Mouse (Mus musculus) thymus, postnatal 0 days (tissue): ENCODE data around the gene Shpk. TPM values are rescaled to one million over a fixed set of nuclear protein-coding genes. Genes with fewer than 3 reads are reported as not detected.

Experiments used
- DNase-seq: peaks from one replicate; pipeline ENCODE4 v3.0.0-alpha.2; 2015; ENCODE audit warnings: low spot score
- polyA plus RNA-seq: library from polyadenylated mRNA; unstranded; fragments of >200 nt; fragmentation: Nextera tagmentation; extraction: Ambion mirVana; gene quantifications from 2 replicates; pipeline ENCODE4 v1.2.1, GENCODE M21; 2015

Gene Shpk
- polyA plus RNA-seq = 2.2 and 2.8 TPM in 2 replicates

DNA sequence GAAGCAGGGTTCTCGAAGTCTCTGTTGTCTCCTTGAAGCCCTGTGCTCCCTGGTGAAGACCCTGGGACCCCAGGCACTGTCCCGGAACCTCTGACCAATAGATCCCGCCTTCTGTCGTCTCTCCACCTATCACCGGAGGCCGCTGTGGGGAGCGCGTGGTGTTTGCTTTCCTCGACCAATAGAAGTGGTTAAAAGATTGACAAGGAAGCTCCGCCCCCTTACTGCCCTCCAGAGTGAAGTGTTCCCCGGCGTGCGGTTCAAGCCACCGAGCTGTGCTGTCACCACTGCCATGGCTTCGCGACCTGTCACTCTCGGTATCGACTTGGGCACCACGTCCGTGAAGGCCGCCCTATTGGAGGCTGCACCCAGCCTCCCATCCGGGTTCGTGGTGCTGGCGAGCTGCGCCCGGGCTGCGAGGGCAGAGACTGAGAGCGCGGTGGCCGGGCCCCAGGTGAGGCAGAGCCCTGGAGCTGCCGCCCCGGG lies at the start of gene Shpk:
Gene Shpk (plus strand): TSS at position 231 of the 483 bp plus-strand sequence.
- DNase-seq = peak; percentile 95

DNA sequence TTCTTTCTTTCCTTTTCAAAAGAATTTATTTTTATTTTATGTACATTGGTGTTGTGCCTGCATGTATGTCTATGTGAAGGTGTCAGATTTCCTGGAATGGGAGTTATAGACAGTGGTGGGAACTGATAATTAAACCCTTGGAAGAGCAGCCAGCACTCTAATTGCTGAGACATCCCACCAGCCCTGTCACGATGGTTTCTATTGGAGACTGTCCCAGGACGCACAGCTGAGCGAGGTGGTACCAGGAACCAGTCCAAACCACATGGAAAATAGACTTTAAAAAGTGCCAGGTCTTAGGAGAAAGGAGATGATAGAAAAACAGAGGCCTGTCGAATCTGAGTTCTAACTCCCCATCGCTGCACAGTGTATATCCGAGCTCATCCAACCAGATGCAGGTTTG lies 44.2 kb upstream of the Shpk start:
- no peak for DNase-seq

DNA sequence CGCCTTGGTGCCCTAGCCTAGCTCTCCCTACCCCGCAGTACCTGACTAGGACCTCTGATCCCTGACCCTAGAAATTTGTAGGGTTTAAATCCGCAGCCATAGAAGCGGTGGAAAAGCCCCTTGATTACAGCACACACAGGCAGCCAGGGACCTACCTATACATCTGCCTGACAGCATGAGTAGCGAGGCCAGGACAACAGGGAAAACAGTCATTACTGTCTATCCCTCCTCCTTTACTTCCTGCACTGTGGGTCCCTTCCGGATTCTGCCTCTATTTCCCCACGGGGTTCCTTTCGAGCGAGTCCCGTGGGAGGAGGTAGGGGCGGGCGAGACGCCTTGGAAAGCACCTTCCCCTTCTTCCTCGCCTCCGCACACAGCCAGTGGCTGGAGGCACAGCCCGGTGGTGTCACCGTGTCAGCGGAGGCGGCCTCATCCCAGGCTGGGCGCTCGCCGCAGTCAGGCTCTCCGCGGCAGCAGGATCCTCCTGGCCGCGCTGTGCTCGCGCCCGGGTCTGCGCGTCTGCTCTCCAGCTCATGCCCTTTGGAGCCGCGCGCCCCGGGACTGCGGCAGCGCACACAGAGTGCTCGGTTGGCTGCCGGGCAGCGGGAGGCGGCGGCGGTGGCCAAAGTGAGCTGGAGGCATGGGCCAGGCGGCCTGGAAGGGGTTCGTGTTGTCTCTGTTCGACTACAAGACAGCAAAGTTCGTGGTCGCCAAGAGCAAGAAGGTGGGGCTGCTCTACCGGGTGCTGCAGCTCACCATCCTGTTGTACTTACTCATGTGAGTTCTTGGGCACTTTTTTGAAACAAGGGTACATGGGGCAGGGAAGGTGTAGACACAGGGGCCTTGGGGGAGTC lies 39.1 kb upstream of the Shpk start, which contains the start of gene P2rx5:
Gene P2rx5 (plus strand): TSS at position 465 of the 854 bp plus-strand sequence.
- no peak for DNase-seq

DNA sequence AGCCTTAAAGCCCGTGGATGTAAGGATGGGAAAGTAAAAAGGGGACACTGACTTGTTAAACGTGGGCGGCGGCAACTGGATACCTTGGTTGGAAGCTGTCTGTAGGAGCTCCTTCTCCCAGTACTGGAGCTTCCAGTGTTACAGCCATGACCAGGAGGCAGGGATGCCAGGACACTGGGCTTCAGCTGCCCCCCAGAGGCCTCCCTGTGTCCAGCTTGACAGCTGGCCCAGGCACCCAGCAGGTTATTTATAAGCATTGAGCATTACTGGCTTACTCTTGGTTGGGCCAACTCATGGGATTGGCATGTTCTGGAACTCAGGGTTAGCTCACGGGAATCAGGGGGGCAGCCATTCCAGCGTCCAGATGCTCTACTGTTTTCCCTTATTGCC lies 38.5 kb upstream of the Shpk start:
- DNase-seq = no peak

DNA sequence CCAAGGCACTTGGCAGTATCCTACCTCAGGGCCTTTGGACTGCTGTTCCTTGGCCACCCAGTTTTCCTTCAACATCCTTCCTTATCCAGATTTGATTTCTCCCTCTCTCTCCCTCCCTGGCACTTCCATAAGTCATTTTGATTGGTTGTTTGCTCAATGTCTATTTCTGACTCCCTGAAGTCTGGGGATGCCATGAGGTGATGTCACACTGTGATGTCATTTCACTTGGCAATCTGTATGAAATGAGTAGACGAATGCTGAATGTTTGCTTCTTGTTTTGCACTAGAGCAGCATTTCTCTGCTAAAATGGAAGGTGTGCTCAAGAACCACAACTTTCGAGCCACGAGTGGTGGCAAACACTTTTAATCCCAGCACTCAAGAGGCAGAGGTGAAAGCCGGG lies 37.6 kb upstream of the Shpk start:
- DNase-seq = no peak

DNA sequence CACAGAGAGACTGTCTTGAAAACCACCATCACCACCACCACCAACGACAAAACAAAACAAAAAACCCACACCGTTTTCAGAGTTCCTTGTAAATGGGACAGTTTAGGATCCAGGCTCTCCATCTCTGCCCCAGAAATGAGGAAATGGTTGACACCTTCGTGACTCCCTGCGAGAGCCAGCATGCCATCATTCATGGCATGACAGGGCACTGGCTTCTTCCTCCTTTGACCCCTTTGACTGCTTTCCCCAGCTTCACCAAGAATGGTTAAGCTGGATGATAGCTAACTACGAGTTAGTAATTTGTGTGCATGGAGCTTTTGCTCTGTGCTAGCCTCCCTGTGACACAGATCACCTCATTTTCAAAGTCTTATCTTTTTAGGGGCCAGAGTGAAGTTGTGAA lies 37.0 kb upstream of the Shpk start:
- DNase-seq = no peak

DNA sequence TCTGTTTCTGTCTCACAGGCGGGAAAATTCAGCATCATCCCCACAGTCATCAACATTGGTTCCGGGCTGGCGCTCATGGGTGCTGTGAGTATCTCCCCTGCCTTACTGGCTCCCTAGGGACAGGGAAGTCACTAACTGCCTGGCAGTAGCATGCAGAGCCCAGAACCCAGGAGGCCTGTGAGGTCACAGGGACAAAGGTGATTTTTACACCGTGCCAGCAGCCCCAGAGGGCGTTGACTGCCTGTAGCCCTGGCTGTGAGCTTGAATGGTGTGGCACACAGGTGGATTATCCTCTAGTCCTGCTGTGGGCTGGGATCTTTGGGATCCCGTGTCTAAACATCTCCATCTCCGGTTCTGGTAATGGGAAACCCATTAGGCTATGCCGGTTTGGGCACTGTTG lies 31.2 kb upstream of the Shpk start:
- no peak for DNase-seq

DNA sequence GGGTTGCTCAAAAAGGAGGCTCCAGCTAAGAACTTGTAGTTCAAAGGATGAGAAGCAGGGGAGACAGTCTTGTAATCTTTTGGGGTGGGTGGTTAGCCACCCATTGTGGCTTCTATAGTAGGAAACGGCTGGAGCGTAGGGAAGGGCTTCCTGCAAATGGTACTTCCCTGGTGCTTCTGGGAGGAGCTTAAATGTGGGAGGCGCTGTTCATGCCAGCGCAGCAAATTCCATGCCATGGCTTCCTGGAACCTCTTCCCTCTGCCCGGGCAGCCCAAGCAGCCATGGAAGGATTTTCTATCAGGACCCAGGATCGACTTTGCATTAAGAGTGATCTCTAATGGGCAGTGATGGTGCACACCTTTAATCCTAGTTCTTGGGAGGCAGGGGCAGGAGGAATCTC lies 30.7 kb upstream of the Shpk start:
- DNase-seq = no peak

DNA sequence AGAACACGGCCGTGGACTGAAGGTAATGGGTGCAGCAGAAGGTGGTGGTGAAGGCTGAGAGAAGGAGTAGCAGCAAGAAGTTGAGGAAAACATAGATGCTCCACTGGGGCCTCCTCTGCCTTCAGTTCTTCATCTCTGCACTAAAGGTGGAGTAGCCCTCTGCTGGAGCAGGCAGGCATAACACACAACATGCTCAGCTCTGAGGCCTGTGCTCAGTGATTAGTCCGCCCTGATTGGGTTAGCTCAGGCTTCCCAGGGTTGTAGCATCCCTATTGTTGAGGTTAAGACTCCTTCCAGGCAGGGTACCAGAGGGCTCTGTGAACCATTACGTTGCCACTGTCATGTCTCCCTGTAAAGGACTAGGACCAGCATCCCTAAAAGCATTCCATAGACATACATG lies 30.0 kb upstream of the Shpk start:
- DNase-seq = peak; percentile 56

DNA sequence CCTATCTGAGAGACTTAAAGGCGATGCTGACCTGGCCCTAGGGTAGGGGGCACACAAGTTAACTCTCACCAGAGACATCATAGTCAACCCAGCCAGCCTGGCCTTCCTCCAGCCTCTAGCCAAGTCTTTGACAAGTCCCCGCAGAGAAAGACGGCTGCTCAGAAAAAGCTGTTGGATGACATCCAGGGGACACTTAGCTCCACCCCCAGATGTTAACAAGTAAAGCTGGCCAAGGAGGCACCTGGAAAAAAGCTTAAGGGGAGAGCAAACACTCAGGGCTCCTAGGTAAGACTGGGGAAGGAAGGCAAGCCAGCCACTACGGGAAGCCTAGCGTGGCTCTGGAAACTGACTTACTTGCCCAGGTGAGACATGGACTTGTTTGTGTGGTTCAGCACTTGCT lies 27.1 kb upstream of the Shpk start:
- DNase-seq = no peak

DNA sequence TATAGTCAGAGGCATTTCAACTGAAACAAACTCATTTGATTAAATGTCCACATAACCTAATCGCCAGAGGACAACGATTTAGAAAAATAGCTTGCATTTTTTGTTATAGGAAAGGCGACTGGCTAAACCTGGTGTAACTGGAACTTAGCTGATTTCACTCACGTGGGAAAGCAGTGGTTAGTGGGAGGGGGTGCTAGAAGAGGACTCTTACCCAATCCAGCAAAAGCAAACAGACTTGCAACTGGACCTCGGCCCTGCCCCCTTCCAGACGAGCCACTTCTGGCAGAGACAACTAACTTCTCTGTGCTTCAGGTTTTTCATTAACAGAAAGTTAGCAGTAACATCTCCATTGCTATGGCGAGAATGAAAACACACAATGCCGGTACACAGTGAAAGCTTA lies 23.6 kb upstream of the Shpk start:
- no peak for DNase-seq

DNA sequence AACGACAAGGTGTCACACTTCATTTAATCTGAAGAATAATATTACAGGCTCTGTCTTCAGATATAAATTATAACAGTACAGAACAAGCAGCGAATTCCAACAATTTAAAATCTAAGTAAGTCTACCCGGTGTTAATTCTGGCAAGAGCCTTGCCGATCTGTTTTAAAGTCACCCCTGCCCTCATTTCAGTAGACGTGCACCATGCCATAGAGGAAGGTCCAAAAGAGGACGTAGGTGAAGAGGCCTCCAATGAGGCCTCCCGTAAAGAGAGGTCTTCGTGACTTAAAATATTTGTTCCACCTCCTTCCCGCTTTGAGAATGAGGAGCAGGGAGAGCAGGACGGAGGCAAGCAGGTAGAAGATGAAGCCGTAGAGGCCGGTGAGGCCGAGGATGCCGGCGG lies 23.1 kb upstream of the Shpk start:
- DNase-seq = no peak

DNA sequence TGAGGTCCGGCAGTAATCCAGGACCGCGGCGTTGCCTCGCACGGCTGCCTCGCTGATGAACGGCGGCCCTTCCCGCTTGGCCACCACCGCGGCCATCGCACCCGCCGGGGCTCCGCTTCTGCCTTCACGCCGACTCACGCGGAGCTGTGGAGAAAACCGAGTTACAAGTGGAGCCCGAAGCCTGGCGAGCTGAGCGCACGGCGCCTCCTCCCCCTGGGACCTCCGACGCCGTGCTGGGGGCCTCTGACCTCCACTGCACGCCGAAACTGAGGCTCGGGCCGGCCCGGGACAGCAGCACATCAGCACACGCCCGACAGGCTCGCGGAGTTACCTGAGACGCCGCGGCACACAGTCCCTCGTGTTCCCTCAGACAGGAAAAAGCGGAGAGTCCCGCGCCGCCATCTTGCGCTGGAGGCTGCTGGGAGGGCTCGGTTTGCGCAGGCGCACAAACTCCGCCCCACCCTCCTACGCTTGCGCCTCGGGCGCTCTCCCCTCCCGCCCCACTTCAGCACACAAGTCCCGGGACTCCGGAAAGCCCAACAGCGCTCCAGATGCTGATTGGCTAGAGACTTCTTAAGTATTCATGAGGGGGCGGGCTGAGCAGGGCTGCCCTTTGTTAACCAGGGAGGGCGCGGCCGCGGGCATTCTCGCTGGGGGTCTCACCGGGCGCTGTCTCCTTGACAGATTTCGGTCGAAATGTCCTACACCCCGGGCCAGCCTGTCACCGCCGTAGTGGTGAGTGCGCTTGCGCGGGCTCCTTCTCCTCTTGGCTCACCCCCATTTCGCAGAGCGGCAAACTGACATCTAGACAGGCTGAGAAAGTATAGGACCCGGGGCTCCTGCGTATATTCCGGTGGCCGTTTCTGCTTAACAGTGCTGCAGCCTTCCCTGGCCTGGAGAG lies 22.4 kb upstream of the Shpk start, which contains the start of the genes Emc6 and Tax1bp3:
Gene Emc6 (minus strand): TSS at position 430 of the 901 bp plus-strand sequence.
Gene Tax1bp3 (plus strand): TSS at position 476 of the 901 bp plus-strand sequence.
- peak; percentile 98 for DNase-seq

DNA sequence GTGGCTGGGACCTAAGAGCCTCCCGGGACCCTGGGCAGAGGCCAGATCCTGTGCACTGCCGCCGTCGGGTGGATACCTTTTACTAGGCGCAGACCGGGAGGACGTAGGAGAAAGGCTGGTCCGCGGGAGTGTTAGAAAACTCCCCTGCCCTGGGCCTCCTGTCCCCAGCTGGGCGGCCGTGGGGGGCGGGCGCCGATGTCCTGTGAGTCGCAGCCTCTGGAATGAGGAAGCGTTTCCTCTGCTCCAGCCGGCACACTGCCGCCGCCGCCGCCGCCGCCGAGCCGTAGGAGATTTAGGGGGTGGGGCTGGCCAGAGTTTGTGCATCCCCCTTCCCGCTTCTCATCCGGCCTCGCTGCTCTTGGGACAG lies 21.8 kb upstream of the Shpk start:
- peak; percentile 31 for DNase-seq

DNA sequence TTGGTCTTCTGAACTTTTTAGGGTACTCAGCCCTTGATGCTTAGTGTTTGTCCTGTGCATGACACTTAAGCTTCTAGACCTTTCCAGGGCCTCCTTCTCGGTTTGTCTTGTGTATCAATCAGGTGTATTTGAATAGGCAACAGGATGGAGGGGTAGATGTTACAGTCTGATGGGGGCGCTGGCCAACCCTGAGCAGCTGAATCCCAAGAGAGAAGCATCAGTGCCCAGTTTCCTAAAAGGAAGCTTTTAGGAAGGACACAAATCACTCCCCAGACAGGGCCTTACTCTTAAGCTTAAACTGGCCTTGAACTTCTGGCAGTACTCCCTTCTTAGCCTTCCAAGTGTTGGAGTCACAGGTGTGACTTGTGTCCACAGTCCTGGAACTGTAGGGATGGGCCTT lies 21.4 kb upstream of the Shpk start:
- no peak for DNase-seq

DNA sequence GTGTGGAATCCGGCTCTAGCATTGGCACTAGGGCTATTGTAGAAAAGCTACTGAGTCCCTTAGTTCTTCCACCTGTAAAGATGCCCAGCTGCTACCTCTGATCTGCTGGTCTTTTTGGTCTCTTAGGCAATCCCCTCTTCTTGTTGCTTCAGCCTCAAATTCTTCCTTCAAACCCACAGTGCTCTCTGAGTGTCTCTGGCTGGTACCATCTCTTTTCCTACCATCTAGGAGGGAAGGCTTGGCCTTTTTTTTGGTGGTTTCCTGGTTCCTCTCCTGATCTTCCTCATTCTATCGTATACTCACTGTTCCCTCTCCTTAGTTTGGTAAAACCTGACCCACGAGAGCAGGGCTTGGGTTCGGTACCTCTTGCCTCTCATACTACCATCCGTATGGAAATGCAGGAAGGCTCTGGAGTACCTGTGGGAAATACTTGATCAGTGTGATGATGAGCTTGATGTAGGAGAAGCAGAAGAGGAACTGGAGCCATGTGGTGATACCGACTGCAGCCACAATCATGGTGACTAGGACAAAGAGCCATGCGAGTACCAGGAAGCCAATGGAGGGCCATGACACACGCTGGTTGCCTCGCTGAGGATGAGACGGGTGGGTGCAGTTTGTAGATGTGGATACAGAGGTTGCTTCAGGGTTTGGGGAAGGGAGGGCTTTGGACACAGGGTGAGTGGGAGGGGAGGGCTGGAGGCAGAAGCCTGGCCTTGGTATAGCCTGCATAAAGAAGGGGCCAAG lies 13.2 kb upstream of the Shpk start:
- no peak for DNase-seq

DNA sequence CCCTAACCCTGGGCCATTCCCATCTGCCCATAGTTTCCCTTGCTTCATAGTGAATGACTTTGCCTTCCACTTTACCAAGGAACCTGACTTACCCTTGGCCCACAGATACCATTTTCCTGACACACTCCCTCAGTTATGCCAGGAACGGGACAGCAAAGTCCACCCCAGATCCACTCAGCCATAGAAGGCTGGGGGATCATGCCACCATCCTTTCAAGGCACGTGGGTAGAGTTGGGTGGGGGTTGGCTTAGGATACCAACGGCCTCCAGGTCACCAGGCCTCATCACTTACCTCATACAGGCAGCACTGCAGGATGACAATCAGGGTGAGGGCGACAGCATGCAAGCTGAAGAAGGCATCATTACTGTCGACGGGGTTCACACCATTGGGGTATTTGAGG lies 12.0 kb upstream of the Shpk start:
- DNase-seq = no peak

DNA sequence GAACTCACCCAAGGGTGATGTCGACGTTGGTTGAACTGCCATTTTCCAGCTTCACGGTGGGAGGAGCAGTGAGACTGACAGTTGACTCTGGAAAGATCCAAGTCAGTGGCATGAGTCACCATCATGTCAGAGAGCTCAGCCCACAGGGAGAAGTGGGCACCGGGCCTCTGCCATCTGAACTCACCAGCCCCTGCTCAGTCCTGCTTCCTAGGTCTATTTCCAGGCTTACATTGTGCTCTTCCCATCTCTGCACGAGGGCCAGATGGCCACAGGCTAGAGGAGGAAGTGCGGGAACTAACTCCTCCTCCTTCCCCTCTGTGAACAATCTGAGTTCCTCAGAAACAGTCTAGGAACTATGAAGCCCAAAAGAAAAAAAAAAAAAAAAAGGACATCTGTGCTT lies 6.2 kb upstream of the Shpk start:
- no peak for DNase-seq

DNA sequence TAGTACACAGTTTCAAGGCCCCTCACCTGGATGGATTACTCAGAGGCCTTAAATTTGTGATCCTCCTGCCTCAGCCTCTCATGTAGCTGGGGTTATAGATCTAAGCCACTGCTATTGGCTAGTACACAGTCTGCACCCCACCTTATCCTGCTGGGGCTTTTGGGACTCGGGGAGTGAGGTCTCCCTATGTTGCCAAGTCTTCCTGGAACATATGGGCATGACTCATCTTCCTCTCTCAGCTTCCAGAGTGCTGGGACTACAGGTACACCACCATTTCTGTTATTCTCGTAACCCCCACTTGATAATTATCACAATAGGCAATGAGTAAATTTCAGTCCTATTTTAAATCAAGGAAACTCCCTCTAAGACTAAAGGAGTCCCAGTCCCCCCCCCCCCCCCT lies 4.8 kb upstream of the Shpk start:
- no peak for DNase-seq

DNA sequence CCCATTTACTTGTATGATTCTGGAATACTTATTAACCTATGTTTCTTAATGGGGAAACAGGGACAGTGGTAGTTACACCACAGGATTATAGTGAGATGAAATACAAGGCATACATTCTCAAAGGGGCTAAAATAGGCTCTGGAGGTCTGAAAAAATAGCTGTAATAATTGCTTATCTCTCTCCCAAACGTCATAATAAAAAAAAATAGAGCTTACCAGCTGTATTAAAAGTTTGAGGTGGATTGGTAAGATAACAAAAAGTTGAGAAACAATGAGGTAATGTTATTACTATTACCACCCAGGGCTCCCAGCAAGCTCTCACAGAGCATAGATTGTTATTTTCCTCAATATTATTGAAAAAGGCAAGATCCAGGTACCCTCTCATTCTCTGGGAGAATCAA lies 1.1 kb upstream of the Shpk start:
- DNase-seq = no peak

DNA sequence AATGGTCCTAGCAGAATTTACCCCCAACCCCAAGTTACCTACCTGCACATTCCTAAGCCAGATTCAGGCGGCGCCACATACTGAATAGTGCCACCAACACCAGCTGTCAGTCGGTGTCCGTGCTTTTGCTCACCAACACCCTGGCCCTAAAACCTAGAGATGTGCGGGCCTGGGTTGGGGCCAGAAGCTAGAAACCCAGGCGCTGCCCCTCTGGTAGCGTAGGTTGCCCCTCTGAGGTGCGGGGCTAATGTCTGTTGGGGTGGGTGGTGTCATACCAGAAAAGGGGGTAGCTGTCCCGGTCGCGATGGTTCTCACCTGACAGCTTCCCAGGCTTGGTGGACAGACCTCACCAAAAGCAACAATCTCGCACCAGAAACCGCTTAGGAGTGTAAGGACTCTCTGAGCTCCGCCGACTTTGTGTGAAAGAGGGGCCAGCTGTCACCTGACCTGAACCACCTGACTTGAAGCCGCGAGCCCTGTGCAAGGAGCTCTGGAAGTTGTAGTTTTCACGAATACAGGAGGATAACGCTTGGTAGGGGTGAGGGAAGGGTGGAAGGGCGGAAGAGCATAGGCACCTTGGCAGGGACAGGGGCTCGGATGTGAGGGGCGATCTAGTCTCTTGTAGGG lies 544 bp upstream of the Shpk start, which contains the start of gene Ctns:
Gene Ctns (minus strand): TSS at position 440 of the 627 bp plus-strand sequence.
- peak; percentile 89 for DNase-seq
